16 mouse cellular contexts compared by ENCODE assay signal in genomic region chr10:20504800-20505199, GRCm38 (mm10).
DNase-seq lines count a peak whose midpoint lies in the region; TF ChIP-seq lines count a peak whose summit lies in the region.
"Had no signal": no experiment of that assay in that cellular context is flagged by ENCODE, and none has a peak within 500 bp of the region (broad histone marks: within the 10 kb centered on the region; RNA-seq: fewer than 3 reads in every experiment).

No protein-coding gene starts in this region.

- no peak overlapping the region for H3K4me3 ChIP-seq in layer of hippocampus, adult 2 months
- H3K4me3 ChIP-seq: erythroblast, embryonic 14.5 days; forebrain, embryonic 15.5 days; heart, embryonic 15.5 days; hindbrain, embryonic 10.5 days; liver, embryonic 15.5 days; midbrain, embryonic 15.5 days had no signal

- H3K27ac ChIP-seq in layer of hippocampus, adult 2 months = no peak overlapping the region
- H3K27ac ChIP-seq: forebrain, embryonic 15.5 days; heart, embryonic 15.5 days; hindbrain, embryonic 10.5 days; liver, embryonic 15.5 days; midbrain, embryonic 15.5 days had no signal

- peak; percentile 62 for TF ChIP-seq CTCF in layer of hippocampus, adult 2 months (conservative IDR thresholded peaks at IDR 0.05)

- DNase-seq in layer of hippocampus, adult 2 months (ENCODE audit: low spot score in 2 of 2) = no peak
- DNase-seq in layer of hippocampus, adult 18-20 months (ENCODE audit: low spot score in 2 of 2) = no peak
- peak; percentile 24 for DNase-seq in thymus, postnatal 0 days (ENCODE audit: low spot score)
- DNase-seq in thymus, adult 18-20 months = no peak
- DNase-seq in MEL-GATA-1-ER (ENCODE audit: extremely low read depth, low read depth) = peak; percentile 6
- DNase-seq in adrenal gland, adult 18-20 months (ENCODE audit: low spot score in 2 of 2) = no peak
- no peak for DNase-seq in retina, postnatal 1 day
- DNase-seq: cerebellum, adult 18-20 months; right cerebral cortex, postnatal 4 days; thymus, adult 2 months had no signal

Comparison
In these comparisons a context has a peak if more than half of its experiments do, and no peak if none do; other contexts are left out.
1. DNase-seq: peak in thymus, postnatal 0 days (single experiment) and MEL-GATA-1-ER (single experiment); none in layer of hippocampus, adult 2 months (0 of 2), layer of hippocampus, adult 18-20 months (0 of 2), thymus, adult 18-20 months (0 of 2), adrenal gland, adult 18-20 months (0 of 2) and retina, postnatal 1 day (single experiment).